Mouse (Mus musculus) layer of hippocampus, postnatal 25 days (tissue): ENCODE data around the gene Dlk1. TPM values are rescaled to one million over a fixed set of nuclear protein-coding genes. Genes with fewer than 3 reads are reported as not detected.

Experiments used
- DNase-seq, 2 experiments: peaks; one replicate each; pipeline ENCODE4 v3.0.0; 2022; ENCODE audit warnings: mixed read lengths in 2 of 2, low spot score in 1 of 2; ENCODE audit errors: extremely low spot score in 1 of 2
- total RNA-seq, 2 experiments: library from RNA; stranded (reverse); gene quantifications; 2 replicates each; pipeline ENCODE4 v1.2.3; 2021

Gene Dlk1
- total RNA-seq = 1 to 10 TPM; 3.4 to 6.7 TPM

GRCm38 (mm10) chr12:109452592-109452991 lies at the start of gene Dlk1:
Gene Dlk1 (plus strand): TSS chr12:109452823.
- no peak for DNase-seq

- no peak for DNase-seq
Observed at GRCm38 (mm10) chr12:109402943-109403342, 49.7 kb upstream of the Dlk1 start.

DNA sequence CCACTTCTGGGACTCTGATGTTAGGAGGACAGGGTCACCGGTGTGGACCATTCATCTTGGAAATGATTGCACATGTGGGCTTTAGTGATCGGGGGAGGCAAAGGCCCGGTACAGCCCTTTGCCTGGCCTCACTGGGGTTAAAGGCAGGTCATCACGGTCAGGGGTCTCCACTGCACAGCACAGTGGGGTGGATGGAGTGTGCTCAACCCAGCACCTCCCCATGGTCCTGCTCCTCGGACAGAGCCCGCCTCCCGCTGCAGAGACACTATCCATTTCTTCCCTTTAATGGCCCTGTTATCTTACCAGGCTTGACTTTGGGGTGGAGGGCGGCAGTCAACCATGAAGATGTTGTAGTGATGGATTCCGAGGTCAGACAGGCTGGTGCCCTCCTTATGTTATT lies 48.9 kb upstream of the Dlk1 start:
- DNase-seq = no peak

DNA sequence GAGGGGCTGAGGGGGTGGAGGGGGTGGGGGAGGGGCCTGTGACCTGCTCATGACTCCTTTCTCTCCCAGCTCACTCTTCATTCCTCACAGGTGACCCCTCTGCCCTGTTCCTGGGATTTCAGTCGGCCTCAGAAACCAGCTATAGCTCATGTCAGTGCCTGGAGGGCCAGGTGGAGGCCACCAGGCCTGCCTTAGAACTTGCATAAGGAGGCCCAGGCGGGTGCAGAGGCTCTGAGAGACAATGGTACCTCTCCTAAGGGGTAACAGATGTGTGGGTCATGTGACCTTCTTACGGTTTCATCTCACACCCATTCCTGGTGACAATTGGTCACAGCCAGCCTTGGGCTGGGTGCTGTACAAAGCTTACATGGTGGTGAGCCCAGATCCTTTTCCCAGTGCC lies 46.6 kb upstream of the Dlk1 start:
- DNase-seq = no peak

DNA sequence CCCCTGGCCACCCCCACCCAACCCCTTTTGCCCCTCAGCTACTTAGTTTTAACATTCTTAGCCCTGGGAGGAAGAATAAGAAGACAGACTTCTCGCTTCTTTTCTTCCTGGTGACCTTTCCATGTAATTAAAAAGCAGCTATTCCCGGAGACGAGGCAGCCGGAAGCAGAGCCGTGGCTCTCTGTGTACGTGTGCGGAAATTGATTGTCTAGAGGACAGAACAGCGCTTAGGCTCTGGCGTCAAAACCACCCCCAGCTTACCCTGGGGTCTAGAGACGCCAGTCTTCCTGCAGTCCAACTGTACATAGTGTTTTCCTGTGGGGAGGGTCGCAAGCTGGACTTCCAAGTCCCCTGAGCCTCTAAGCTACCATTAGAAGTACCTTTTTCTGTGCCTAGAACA lies 41.9 kb upstream of the Dlk1 start:
- DNase-seq = no peak

DNA sequence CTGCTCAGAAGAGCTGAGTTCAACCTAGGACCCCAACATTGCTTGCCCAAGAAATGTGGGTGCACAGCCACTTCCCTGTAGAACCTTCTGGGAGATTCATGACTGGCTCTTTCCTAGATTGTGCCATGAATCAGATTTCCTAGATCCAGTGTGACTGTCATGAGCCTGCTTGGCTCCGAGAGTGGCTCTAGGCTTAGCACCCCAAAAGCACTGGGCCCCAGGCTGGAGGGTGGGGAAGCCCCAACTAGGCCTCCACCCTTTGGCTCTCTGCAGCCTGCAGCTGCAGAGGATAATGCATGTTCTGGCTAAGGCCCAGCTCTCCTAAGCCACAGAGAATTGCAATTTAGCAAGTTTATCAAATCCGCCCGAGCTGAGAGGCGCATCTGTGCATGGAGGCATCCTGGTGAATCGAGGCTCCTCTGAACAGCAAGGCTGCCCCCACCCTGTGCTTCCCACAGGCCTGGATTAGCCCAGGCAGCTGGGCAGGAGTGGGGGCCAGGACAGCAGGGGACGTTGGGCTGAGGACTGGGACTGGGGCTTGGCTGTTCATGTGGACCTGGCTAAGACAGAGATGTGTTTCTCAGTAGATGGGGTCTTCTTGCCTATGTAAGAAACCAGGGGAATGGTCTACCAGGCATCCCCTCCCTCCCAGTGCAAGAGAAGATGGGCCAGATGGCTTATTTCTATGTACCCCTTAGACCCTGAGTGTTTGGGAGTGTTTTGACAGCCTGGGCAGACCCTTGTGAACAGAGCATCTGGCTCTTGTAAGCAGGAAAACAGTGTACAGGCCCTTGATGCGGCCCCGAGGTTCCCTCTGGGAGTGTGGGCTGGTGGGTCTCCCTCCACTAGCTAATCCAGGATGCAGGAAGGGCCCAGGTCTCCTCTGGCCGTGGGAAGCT lies 41.2 kb upstream of the Dlk1 start:
- DNase-seq = no peak

GRCm38 (mm10) chr12:109412071-109412440 lies 40.6 kb upstream of the Dlk1 start:
- no peak for DNase-seq

GRCm38 (mm10) chr12:109412675-109413074 lies 39.9 kb upstream of the Dlk1 start:
- DNase-seq = no peak

GRCm38 (mm10) chr12:109413321-109413720 lies 39.3 kb upstream of the Dlk1 start:
- DNase-seq = no peak

DNA sequence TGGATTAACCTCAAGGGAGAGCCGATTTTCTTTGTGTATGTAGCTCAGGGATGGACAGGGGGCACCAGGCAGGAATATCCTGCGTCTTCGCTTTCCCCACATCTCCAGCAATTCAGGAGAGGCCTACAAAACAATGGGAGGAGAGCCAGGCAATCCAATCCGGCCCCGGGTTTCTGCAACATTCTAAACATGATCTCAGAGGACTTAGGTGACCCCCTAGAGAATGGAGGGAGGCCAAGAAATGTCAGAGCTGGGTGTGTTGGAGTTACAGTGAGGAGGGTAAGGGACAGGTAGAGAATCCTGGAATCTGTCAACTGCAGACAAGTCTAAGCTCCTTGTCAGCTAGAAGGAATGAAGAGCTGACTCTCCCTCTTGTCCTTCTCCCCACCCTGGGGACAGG lies 35.9 kb upstream of the Dlk1 start:
- no peak for DNase-seq

- no peak for DNase-seq
Observed at GRCm38 (mm10) chr12:109417476-109418201, 35.0 kb upstream of the Dlk1 start.

GRCm38 (mm10) chr12:109420006-109420405 lies 32.6 kb upstream of the Dlk1 start:
- no peak for DNase-seq

DNA sequence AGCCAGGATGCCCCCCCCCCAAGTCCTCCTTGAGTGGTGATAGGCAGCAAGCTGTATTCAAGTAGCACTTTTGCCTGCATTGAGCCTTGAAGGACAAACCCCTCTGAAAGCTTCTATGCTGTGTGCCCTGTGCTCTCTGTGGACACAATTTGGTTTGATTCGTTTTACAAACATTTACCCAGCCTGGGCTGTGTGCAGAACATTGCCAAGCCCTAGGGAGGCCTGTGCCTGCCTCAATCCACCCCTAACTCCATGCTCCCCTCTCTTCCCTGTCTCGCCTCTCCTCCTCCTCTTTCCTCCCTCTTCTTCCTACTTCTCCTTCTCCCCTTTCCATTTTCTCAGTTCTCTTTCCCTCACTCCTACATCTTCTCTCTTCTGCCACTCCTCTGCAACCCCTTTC lies 29.5 kb upstream of the Dlk1 start:
- no peak for DNase-seq

GRCm38 (mm10) chr12:109423716-109424429 lies 28.8 kb upstream of the Dlk1 start:
- DNase-seq = no peak

- no peak for DNase-seq
Observed at GRCm38 (mm10) chr12:109424753-109425332, 27.8 kb upstream of the Dlk1 start.

DNA sequence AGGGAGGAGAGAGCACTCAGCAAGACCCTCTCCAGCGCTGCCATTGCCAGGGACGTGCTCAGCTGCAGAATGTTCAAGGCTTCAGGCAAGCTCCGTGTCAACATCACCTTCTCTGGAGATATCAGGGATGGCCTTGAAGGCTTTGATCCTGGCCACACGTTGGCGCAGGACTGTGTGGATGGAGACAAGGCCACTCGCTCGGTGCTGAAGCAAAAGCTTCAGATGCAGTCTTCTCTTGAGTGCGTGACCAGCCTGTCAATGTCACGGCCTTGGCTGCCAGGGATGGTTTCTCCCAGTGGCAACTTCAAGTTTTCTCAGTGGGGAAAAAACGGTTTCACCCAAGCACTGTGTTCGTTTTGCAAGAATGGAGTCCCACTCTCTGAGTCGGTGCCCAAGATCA lies 26.6 kb upstream of the Dlk1 start:
- no peak for DNase-seq

- no peak for DNase-seq
Observed at GRCm38 (mm10) chr12:109432475-109433130, 20.0 kb upstream of the Dlk1 start.

DNA sequence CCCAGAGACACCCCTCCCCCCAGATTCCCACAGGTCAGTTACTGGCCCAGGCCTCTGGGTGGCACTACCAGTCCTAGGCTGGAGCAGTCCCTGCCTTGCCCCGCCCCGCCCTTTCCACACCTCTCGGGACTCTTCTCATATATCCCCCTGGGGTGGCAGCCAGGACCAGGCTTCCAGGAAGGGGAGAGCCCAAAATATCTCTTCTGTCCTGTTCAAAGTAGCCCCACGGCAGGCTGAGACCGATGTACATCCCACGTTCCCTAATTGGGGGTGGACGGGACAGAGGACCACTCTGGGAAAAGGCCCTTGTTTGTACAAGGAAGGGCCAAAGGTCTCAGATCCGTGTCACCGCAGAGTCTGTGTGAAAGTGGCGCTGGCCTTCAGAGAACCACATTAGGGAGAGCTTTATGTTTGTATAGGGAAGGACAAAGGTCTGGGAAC lies 16.2 kb upstream of the Dlk1 start:
- DNase-seq = no peak

DNA sequence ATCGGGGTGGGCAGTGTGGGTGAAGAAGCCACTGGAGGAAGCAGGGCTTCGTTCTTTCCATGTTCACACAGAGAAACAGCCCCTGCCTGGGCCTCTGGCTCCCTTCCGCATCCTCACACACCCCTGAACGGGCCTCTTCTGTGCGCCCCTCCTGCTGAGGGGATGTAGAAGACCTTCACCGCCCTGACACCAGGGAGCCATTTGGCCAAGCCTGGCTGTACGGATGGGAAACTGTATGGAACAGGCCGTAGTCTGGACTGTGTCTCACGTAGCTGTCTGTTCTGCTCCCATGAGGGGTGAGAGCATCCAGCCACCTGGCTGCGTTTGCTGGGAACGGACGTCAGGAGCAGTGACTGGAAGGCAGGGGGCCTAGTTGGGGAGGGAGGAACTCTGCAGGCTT lies 15.8 kb upstream of the Dlk1 start:
- no peak for DNase-seq
